Mouse (Mus musculus): Measurements from ENCODE around the gene A430078G23Rik. TPM values are rescaled to one million over a fixed set of nuclear protein-coding genes. Genes with fewer than 3 reads are reported as not detected.
"Not testable (repeated sequence)": the region's sequence is repeated elsewhere in the genome, so short reads cannot be mapped to it uniquely, and the experiment has no call there.

Gene A430078G23Rik
- polyA plus RNA-seq, 1 experiment from 2014 or later: not detected

GRCm38 (mm10) chr8:3330662-3331061, 22.6 kb upstream of the A430078G23Rik start:
- Histone ChIP-seq H3K9ac (no peak overlapping the region), H3K27ac (replicated peaks) (no peak overlapping the region), H3K4me1 (replicated peaks) (no peaks in the 10 kb centered on the region), H3K4me3 (no peak overlapping the region), H3K27me3 (no peaks in the 10 kb centered on the region), H3K4me2 (no peak overlapping the region), H3K36me3 (no peaks in the 10 kb centered on the region), H3K9me3 (no peaks in the 10 kb centered on the region)
- WGBS: 50% methylated on average over 6 of the region's 6 CpGs
- no peak for ATAC-seq (ENCODE audit: low FRiP score, low read depth)

GRCm38 (mm10) chr8:3331692-3332091, 21.5 kb upstream of the A430078G23Rik start:
- H3K4me1 ChIP-seq (replicated peaks): no peaks in the 10 kb centered on the region
- H3K27ac ChIP-seq (replicated peaks): no peak overlapping the region
- no peak overlapping the region for H3K4me2 ChIP-seq
- 78% methylated on average over 2 of the region's 2 CpGs for WGBS
- H3K9ac ChIP-seq: no peak overlapping the region
- ATAC-seq (ENCODE audit: low FRiP score, low read depth): peak; percentile 66; the same call in 1 of the 2 replicates
- H3K9me3 ChIP-seq: no peaks in the 10 kb centered on the region
- H3K36me3 ChIP-seq: no peaks in the 10 kb centered on the region
- no peaks in the 10 kb centered on the region for H3K27me3 ChIP-seq
- H3K4me3 ChIP-seq: no peak overlapping the region

DNA sequence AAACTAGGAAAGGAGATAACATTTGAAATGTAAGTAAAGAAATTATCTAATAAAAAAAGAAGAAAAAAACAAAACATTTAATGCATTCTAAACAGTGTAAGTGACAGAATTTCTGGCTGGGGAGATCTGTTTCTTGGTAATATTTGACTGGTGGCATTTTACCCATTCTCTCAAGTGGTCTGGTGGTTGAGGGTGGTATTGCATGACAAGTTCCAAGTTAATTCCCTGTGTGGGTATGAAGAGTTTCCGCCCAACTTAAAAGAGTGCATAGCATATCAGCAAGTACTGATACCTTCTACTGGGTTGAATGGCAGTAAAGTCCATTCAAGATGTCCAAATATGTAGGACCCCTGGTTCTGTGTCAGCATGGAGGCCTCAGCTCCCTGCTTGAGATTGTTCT, 17.3 kb upstream of the A430078G23Rik start:
- Histone ChIP-seq H3K27ac (replicated peaks) (no peak overlapping the region), H3K9ac (no peak overlapping the region), H3K36me3 (no peaks in the 10 kb centered on the region), H3K4me3 (no peak overlapping the region), H3K4me1 (replicated peaks) (no peaks in the 10 kb centered on the region), H3K27me3 (no peaks in the 10 kb centered on the region), H3K4me2 (no peak overlapping the region), H3K9me3 (no peaks in the 10 kb centered on the region)
- ATAC-seq (ENCODE audit: low FRiP score, low read depth): no peak
- WGBS: 83% methylated on average over 1 of the region's 1 CpGs

DNA sequence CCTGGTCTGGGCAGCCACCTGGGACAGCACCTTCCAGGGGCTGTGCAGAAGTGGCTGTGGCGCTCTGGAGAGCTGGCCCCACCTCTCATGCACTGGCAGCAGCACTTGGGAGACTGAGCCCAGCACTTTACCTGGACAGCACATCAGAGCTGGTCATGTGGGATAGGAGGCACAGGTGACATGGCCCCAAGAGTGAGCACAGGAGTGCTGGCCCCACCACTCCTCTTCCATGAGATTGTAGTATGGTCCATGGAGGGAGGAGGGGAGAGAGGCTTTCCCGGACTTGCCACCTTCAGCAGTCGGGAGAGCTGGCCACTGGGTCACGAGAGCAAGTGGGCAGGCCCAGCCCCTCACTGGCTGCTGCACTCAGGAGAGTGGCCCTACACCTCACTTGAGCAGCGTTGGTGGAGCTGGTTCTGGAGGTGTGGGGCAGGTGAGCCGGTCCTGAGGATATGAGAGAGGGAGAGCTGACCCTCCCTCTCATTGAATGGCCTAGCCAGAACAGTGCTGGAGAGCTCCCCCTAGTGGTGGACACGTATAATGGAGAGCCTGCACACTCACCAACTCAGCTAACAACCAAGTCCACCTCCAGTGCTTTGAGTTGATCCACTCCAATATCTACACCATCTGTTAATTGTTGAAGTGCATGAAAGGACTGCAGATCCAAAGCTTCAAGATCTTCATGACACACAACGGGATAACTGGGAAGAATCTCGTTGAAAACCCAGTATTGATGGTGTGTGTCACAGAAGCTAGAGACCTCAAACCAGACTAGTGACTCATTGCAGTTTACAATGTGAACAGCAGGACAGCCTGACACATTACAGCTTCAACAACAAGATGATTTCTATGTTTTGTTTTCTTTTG, 16.3 kb upstream of the A430078G23Rik start:
- no peak for ATAC-seq (ENCODE audit: low FRiP score, low read depth)
- H3K4me1 ChIP-seq (replicated peaks): no peaks in the 10 kb centered on the region
- no peak overlapping the region for H3K27ac ChIP-seq (replicated peaks)
- no peaks in the 10 kb centered on the region for H3K9me3 ChIP-seq
- H3K27me3 ChIP-seq: no peaks in the 10 kb centered on the region
- H3K4me2 ChIP-seq: no peak overlapping the region
- H3K4me3 ChIP-seq: no peak overlapping the region
- no peak overlapping the region for H3K9ac ChIP-seq
- 68% methylated on average over 9 of the region's 9 CpGs for WGBS
- H3K36me3 ChIP-seq: no peaks in the 10 kb centered on the region

GRCm38 (mm10) chr8:3337525-3337824, 15.7 kb upstream of the A430078G23Rik start:
- not testable (repeated sequence) for H3K9me3 ChIP-seq; H3K4me3 ChIP-seq; H3K27ac ChIP-seq (replicated peaks); H3K36me3 ChIP-seq; ATAC-seq (ENCODE audit: low FRiP score, low read depth); H3K27me3 ChIP-seq; H3K4me1 ChIP-seq (replicated peaks); H3K4me2 ChIP-seq; H3K9ac ChIP-seq
- 93% methylated on average over 3 of the region's 3 CpGs for WGBS

DNA sequence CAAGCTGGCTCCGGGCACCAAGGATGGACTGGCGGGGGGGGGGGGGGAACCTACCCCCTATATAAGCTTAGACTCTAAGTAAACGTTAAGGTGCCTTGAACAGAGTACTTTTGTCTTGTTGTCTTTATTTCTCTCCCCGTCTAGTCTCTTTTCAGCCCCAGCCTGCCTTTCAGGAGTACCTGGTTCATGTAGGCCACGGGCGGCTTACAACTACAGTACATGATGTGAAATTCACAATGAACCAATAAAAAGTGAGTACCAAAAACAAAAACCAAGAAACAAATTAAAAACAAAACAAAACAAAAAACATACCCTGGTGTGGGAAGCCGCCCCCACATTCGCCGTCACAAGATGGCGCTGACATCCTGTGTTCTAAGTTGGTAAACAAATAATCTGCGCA, 15.2 kb upstream of the A430078G23Rik start:
- Histone ChIP-seq H3K27ac (replicated peaks) (no peak overlapping the region), H3K36me3 (no peaks in the 10 kb centered on the region), H3K27me3 (no peaks in the 10 kb centered on the region), H3K9ac (no peak overlapping the region), H3K9me3 (no peaks in the 10 kb centered on the region), H3K4me1 (replicated peaks) (no peaks in the 10 kb centered on the region), H3K4me2 (no peak overlapping the region), H3K4me3 (no peak overlapping the region)
- ATAC-seq (ENCODE audit: low FRiP score, low read depth): no peak
- 93% methylated on average over 11 of the region's 11 CpGs for WGBS

- not testable (repeated sequence) for H3K36me3 ChIP-seq; H3K4me1 ChIP-seq (replicated peaks); H3K9me3 ChIP-seq; H3K4me2 ChIP-seq; H3K27me3 ChIP-seq; H3K9ac ChIP-seq; ATAC-seq (ENCODE audit: low FRiP score, low read depth); H3K4me3 ChIP-seq; H3K27ac ChIP-seq (replicated peaks)
- 93% methylated on average over 2 of the region's 3 CpGs for WGBS
Measured at GRCm38 (mm10) chr8:3340711-3341110, 12.5 kb upstream of the A430078G23Rik start.

GRCm38 (mm10) chr8:3345337-3345736, 7.9 kb upstream of the A430078G23Rik start:
- no peak for ATAC-seq (ENCODE audit: low FRiP score, low read depth)
- 95% methylated on average over 6 of the region's 6 CpGs for WGBS
- H3K4me1 ChIP-seq (replicated peaks): no peaks in the 10 kb centered on the region
- H3K4me2 ChIP-seq: no peak overlapping the region
- no peak overlapping the region for H3K27ac ChIP-seq (replicated peaks)
- no peaks in the 10 kb centered on the region for H3K27me3 ChIP-seq
- H3K9me3 ChIP-seq: no peaks in the 10 kb centered on the region
- no peak overlapping the region for H3K4me3 ChIP-seq
- no peaks in the 10 kb centered on the region for H3K36me3 ChIP-seq
- H3K9ac ChIP-seq: no peak overlapping the region

- no peak overlapping the region for H3K4me2 ChIP-seq
- no peak for ATAC-seq (ENCODE audit: low FRiP score, low read depth)
- H3K4me3 ChIP-seq: no peak overlapping the region
- 87% methylated on average over 5 of the region's 5 CpGs for WGBS
- no peaks in the 10 kb centered on the region for H3K4me1 ChIP-seq (replicated peaks)
- H3K36me3 ChIP-seq: no peaks in the 10 kb centered on the region
- no peak overlapping the region for H3K9ac ChIP-seq
- no peak overlapping the region for H3K27ac ChIP-seq (replicated peaks)
- no peaks in the 10 kb centered on the region for H3K9me3 ChIP-seq
- no peaks in the 10 kb centered on the region for H3K27me3 ChIP-seq
Measured at GRCm38 (mm10) chr8:3346691-3347413, 6.4 kb upstream of the A430078G23Rik start.

DNA sequence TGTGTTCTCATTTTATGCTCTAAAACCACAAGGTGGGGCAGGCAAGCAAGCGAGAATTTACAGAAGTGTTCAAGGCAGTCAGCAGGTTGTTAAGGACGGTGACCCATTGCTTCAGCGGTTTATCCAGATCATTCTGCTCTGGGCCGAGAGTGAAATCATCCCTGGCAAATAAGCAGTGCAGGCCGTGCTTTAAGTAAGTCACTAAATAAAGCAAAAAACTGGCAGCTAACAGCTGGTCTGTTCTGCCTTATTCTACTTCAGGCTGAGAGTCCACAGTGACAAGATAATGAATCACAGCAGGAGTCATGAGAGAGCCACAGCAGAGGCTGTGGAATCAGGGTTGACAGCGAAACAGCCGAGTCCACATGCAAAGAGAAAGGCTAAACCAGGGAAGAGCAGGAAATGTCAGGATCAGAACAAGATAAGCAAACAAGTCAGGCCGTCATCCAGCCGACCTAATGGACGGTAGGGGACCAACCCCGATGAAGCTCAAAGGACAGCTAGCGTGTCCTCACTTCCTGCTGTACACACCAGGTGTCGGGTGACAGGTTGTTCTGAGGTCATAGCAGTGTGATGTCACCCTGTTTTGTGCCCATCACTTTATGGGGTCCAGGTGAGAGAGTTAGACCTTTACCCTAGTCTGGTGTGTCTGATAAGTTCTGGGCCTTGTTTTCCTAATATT, 4.9 kb upstream of the A430078G23Rik start:
- H3K4me3 ChIP-seq: no peak overlapping the region
- no peaks in the 10 kb centered on the region for H3K36me3 ChIP-seq
- ATAC-seq (ENCODE audit: low FRiP score, low read depth): 0 out of 2 replicates have a peak, but pooled peaks have one; percentile 45
- H3K9me3 ChIP-seq: no peaks in the 10 kb centered on the region
- H3K4me2 ChIP-seq: no peak overlapping the region
- no peaks in the 10 kb centered on the region for H3K4me1 ChIP-seq (replicated peaks)
- H3K27me3 ChIP-seq: no peaks in the 10 kb centered on the region
- H3K9ac ChIP-seq: no peak overlapping the region
- WGBS: 52% methylated on average over 13 of the region's 13 CpGs
- no peak overlapping the region for H3K27ac ChIP-seq (replicated peaks)

DNA sequence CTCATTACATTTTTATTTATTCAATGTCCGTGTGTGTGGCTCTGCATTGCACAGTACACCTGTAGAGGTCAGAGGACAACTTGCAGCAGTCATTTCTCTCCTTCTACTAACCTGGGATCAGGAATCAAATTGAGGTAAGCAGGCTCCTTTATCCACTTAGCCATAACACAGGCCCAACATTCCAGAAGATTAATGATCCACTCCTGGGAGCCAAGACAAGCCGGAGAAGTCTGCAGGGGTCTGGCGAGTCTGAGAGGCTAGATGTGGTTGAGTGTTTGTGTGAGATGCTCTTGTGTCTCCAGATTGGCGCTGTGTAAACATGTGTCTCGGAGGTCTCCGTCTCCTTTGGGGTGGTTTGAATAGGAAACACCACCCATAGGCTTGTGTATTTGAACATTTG, 2.5 kb upstream of the A430078G23Rik start:
- WGBS: 75% methylated on average over 6 of the region's 6 CpGs
- H3K27me3 ChIP-seq: no peaks in the 10 kb centered on the region
- no peaks in the 10 kb centered on the region for H3K9me3 ChIP-seq
- ATAC-seq (ENCODE audit: low FRiP score, low read depth): no peak
- H3K4me3 ChIP-seq: no peak overlapping the region
- no peak overlapping the region for H3K4me2 ChIP-seq
- no peaks in the 10 kb centered on the region for H3K4me1 ChIP-seq (replicated peaks)
- no peak overlapping the region for H3K27ac ChIP-seq (replicated peaks)
- H3K36me3 ChIP-seq: no peaks in the 10 kb centered on the region
- H3K9ac ChIP-seq: no peak overlapping the region

- H3K27me3 ChIP-seq: peaks cover 4% of the 10 kb centered on the region; the same call in 1 of the 2 replicates
- no peaks in the 10 kb centered on the region for H3K36me3 ChIP-seq
- H3K27ac ChIP-seq (replicated peaks): no peak overlapping the region
- no peaks in the 10 kb centered on the region for H3K9me3 ChIP-seq
- no peak overlapping the region for H3K9ac ChIP-seq
- ATAC-seq (ENCODE audit: low FRiP score, low read depth): no peak
- no peak overlapping the region for H3K4me2 ChIP-seq
- H3K4me1 ChIP-seq (replicated peaks): no peaks in the 10 kb centered on the region
- H3K4me3 ChIP-seq: no peak overlapping the region
- WGBS: 88% methylated on average over 6 of the region's 6 CpGs
Measured at GRCm38 (mm10) chr8:3352715-3353114, 500 bp upstream of the A430078G23Rik start.
